Mouse (Mus musculus) brain, embryonic 14.5 days (tissue): ENCODE data around the gene Timm22. TPM values are rescaled to one million over a fixed set of nuclear protein-coding genes. Genes with fewer than 3 reads are reported as not detected.

Source experiments
- DNase-seq: peaks from one replicate; pipeline ENCODE4 v3.0.0-alpha.2; 2011; ENCODE audit warnings: low read depth
- CTCF ChIP-seq: fragments of 200-500 bp; IDR thresholded peaks from 2 replicates; pipeline ENCODE4 v1.5.1; 2012; ENCODE audit warnings: inconsistent platforms, mild to moderate bottlenecking, moderate library complexity, borderline replicate concordance; ENCODE audit not compliant: insufficient read depth, insufficient read length; ENCODE audit errors: extremely low read depth
- POLR2A ChIP-seq: fragments of 200-500 bp; IDR thresholded peaks from 2 replicates; pipeline ENCODE4 v1.6.1; 2012; ENCODE audit warnings: mild to moderate bottlenecking, inconsistent platforms, borderline replicate concordance; ENCODE audit not compliant: poor library complexity, insufficient read depth, insufficient read length, severe bottlenecking; ENCODE audit errors: extremely low read depth
- polyA plus RNA-seq: library from polyadenylated mRNA; depleted of rRNA; stranded (reverse); fragments of >200 nt; gene quantifications from 2 replicates; pipeline ENCODE4 v1.2.3, GENCODE M21; 2012; rRNA removed

The Timm22 gene
- polyA plus RNA-seq, 1 experiment = 36.8 TPM

DNA sequence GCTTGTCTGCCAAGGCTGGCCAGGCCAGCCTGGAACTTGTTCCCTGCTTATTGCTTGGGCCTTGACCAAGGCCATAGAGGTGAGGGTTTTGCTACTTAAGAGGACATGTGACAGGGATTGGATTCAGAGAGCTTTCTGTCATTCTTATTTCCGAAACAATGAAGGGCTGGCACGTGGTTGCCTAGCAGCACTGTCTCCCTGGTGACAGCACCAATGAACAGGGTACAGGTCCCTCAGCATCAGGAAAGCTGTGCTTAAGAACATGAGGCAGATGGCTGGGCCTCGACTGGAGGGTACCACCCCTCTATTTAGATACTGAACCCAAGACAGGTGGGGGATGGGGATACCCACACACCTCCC lies 43.4 kb downstream of the Timm22 start:
- DNase-seq = peak; percentile 93
- TF ChIP-seq CTCF (no peak), POLR2A (no peak)

DNA sequence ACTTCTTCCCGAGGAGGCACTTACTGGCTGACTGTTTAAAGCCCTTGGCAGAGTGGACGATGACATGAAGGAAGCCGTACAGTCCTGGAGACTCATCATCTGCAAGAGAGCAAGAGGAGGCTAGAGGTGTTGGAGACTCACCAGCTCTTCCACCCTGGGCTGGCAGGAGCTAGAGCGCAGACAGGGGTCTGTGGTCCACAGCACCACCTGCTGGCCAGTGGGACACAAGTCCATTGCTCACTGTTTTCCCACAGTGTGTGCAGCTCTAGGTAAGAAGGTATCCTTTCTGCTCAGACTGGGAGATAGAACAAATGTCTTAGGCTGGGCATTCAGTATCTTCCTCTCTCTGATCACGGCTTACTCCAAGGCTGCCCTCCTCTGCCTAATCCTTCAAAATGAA lies 47.7 kb downstream of the Timm22 start:
- peak; percentile 84 for DNase-seq
- peak; percentile 94 for TF ChIP-seq CTCF
- TF ChIP-seq POLR2A = no peak

DNA sequence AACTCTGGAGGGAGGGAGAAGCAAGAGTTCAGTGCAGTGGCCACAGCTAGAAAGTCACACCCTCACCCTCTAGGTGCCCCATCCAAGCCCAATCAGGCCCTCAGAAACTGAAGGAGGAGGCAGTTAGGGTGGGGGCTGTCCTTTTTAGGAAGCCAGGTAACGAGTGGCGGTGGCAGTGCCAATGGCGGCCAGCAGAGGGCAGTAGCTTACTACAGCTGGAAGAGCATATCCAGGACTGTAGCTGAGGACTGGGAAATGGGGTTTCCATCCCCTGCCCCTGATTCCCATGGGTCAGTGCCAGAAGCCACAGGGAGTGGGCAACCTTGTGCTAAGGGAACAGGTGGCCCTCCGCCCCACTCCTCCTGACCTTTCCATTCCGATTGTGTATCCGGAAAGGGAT lies 49.5 kb downstream of the Timm22 start:
- TF ChIP-seq POLR2A = no peak
- peak; percentile 96 for TF ChIP-seq CTCF
- DNase-seq = peak; percentile 87

DNA sequence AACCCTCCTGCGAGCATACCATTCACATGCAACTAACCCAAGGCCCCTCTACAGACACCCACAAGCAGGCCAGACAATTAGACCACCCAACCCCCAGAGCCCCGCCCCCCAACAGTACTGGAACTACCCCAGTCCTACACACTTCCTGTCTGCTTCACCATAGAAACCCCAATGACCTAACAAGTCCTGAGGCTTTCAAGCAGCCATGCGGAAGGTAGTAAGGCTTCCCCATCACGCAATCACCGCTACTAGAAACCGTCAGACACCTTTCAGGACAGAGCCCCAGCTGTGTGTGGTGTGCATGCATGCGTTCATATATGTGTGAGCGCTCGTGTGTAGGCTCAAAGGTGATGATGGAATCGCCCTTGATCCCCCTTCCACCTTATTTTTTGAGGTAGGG lies 50.1 kb downstream of the Timm22 start:
- DNase-seq = no peak
- no peak for TF ChIP-seq POLR2A
- no peak for TF ChIP-seq CTCF

DNA sequence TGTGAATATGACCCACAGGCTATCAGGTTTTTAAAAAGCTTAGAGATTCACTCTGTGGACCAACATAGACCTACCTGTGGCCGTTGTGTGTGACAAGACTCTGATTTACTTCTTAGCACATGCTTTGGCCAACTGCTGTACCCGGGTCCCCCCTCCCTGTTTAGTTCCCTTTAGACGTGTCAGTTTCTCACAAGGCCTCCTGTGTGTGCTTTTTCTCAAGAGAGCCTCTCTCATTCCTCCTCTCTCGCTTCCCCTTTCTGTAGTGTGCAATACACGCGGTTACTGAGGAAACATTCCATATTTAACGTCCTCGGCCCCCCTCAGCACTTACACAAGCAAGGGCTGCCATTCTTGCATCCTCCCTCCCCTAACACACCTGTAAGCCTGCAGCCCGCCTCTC lies 52.0 kb downstream of the Timm22 start:
- TF ChIP-seq POLR2A = no peak
- no peak for TF ChIP-seq CTCF
- DNase-seq = no peak

DNA sequence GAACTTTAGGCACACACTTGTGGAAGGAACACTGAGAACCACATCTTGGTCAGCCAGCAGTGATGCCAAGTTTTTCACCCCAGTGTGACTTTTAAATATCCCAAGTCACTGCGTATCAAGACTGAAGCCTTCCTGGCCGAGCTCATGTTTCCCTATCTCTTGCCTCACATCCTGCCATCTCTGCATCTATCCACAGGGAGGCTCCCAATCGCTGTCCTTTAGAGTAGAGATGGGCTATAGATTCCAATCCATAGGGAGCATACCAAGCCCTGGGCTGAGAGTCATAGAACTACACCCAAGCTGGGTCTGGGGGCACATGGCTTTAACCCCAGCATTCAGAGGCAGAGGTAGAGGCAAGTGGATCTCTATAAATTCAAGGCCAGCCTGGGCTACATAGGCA lies 52.7 kb downstream of the Timm22 start:
- DNase-seq = no peak
- TF ChIP-seq CTCF (no peak), POLR2A (no peak)

DNA sequence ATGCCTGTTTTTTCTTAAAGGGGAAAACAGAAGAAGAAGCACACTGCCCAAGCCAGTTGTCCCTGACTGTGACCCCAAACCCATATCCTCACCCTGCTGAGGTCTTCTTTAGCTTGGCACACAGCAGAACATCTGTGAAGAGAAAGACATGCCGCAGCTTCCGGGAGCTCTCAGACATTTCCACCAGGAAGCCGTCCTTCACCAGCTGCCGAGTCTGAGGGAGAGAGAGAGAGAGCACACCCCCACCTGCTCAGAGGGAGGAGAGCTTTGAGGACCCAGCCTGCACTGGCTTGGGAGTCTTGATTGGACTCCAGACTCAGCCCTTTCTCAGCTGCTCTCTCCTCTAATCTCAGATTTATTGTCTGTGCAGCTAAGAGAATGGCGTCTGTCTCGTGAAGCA lies 54.4 kb downstream of the Timm22 start:
- TF ChIP-seq POLR2A (no peak), CTCF (no peak)
- DNase-seq = no peak

DNA sequence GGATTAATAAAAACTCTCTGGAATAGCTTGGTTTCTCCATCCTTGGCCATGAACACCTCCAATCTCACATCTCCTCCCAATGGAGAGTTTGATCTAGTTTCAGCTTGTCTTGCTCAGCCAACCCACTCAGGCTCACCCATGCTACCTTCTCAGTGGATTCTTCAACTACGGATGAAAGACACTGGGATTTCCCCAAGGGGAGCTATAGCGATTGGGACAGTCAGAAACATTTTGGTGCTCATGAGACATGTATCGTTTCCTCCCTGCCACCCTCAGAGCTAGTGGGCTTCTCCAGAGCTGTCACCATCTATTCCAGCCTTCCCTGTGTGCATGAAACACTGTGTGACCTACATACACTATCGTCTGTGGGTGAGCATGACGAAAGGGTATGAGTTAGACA lies 54.9 kb downstream of the Timm22 start:
- TF ChIP-seq CTCF = no peak
- TF ChIP-seq POLR2A = no peak
- no peak for DNase-seq

DNA sequence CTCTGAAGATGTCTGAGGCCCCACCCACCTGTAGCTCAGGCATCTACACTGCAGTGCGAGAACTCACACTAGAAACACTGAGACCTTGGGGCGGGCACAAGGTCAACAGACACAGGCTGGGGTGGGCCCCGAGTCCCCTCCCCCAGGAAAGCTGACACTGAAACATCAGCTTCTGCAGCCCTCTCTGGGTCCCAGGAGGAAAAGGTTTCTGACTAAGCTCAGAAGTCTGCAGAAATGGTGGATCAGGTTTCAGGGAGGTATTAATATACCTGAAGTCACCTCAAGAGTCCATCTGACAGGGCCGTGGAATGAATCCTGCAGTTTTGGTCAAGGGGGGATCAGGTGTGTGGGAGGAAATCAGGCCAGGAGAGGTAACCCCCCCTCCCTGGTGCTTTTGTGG lies 59.1 kb downstream of the Timm22 start:
- TF ChIP-seq POLR2A (no peak), CTCF (no peak)
- no peak for DNase-seq

Other genes starting within 250 kb of the Timm22 start
- 49.1 and 55.8 TPM in 2 replicates for gene Vps53, start 227.3 kb upstream of the Timm22 start, polyA plus RNA-seq
- 32.1 and 33.4 TPM in 2 replicates for gene Fam57a, start 227.3 kb upstream of the Timm22 start, polyA plus RNA-seq
- 0.24 and 0.75 TPM in 2 replicates for gene Dbil5, start 189.3 kb upstream of the Timm22 start, polyA plus RNA-seq
- gene Gemin4, start 189.3 kb upstream of the Timm22 start, polyA plus RNA-seq = 12.0 and 12.5 TPM in 2 replicates
- gene Mrm3, start 163.2 kb upstream of the Timm22 start, polyA plus RNA-seq = 11.6 and 12.9 TPM in 2 replicates
- 31.5 and 41.0 TPM in 2 replicates for gene Glod4, start 163.2 kb upstream of the Timm22 start, polyA plus RNA-seq
- gene Nxn, start 7.8 kb upstream of the Timm22 start, polyA plus RNA-seq = 33.9 and 40.9 TPM in 2 replicates
- gene Abr, start 215.4 kb downstream of the Timm22 start, polyA plus RNA-seq = 210 and 215 TPM in 2 replicates